Mouse (Mus musculus) gastrocnemius, postnatal 25 days (tissue): ENCODE measurements around the gene Prdm16. TPM values are rescaled to one million over a fixed set of nuclear protein-coding genes. Genes with fewer than 3 reads are reported as not detected.

Source experiments
- DNase-seq: peaks from one replicate; pipeline ENCODE4 v3.0.0; 2022
- total RNA-seq, 2 experiments: library from RNA; stranded (reverse); gene quantifications; 1 replicate in 1 of 2; 2 replicates in 1 of 2; pipeline ENCODE4 v1.2.3; 2021

The Prdm16 gene
- total RNA-seq, 2 experiments from 2014 or later, result 1.7 to 3.0 TPM

- no peak for DNase-seq
Observed at GRCm38 (mm10) chr4:154639591-154640442, 3.1 kb upstream of the Prdm16 start.

- DNase-seq, result no peak
Observed at GRCm38 (mm10) chr4:154639126-154639525, 2.5 kb upstream of the Prdm16 start.

GRCm38 (mm10) chr4:154638320-154638886 is 1.7 kb upstream of the Prdm16 start:
- DNase-seq, result no peak

- no peak for DNase-seq
Observed at GRCm38 (mm10) chr4:154637468-154638319, 1.0 kb upstream of the Prdm16 start.

- DNase-seq, result no peak
Observed at GRCm38 (mm10) chr4:154636053-154636433, 630 bp downstream of the Prdm16 start.

- peak; percentile 17 for DNase-seq
Observed at GRCm38 (mm10) chr4:154635241-154636052, 1.2 kb downstream of the Prdm16 start.

- no peak for DNase-seq
Observed at GRCm38 (mm10) chr4:154634470-154635240, 2.0 kb downstream of the Prdm16 start.

- DNase-seq, result no peak
Observed at GRCm38 (mm10) chr4:154634001-154634400, 2.7 kb downstream of the Prdm16 start.

GRCm38 (mm10) chr4:154632800-154633764 is 3.6 kb downstream of the Prdm16 start:
- DNase-seq, result no peak

- DNase-seq, result no peak
Observed at GRCm38 (mm10) chr4:154630763-154631162, 5.9 kb downstream of the Prdm16 start.

- no peak for DNase-seq
Observed at GRCm38 (mm10) chr4:154627419-154628142, 9.1 kb downstream of the Prdm16 start.

GRCm38 (mm10) chr4:154626282-154626681 is 10.4 kb downstream of the Prdm16 start:
- DNase-seq, result no peak

GRCm38 (mm10) chr4:154625710-154626109 is 11.0 kb downstream of the Prdm16 start:
- no peak for DNase-seq

- no peak for DNase-seq
Observed at GRCm38 (mm10) chr4:154623241-154623640, 13.4 kb downstream of the Prdm16 start.

GRCm38 (mm10) chr4:154622521-154622920 is 14.2 kb downstream of the Prdm16 start:
- DNase-seq, result no peak

GRCm38 (mm10) chr4:154611167-154611566 is 25.5 kb downstream of the Prdm16 start:
- DNase-seq, result no peak

GRCm38 (mm10) chr4:154607724-154608123 is 28.9 kb downstream of the Prdm16 start:
- DNase-seq, result no peak

- no peak for DNase-seq
Observed at GRCm38 (mm10) chr4:154604442-154604830, 32.2 kb downstream of the Prdm16 start.
